Mouse (Mus musculus): Measurements from ENCODE around the gene Oca2.

GRCm38 (mm10) chr7:56254568-56254967 is 15.0 kb downstream of the Oca2 start:
- TF ChIP-seq CTCF (IDR thresholded peaks at IDR 0.05) (no peak), POLR2A (IDR thresholded peaks at IDR 0.05; ENCODE audit: insufficient read depth, low read depth, low read length) (no peak)

Data from heart, adult 2 months (tissue).